Mouse (Mus musculus): Measurements from ENCODE around the gene Olfr981. TPM values are rescaled to one million over a fixed set of nuclear protein-coding genes. Genes with fewer than 3 reads are reported as not detected.
"Not testable (repeated sequence)": the region's sequence is repeated elsewhere in the genome, so short reads cannot be mapped to it uniquely, and the experiment has no call there.

Olfr981 gene
- polyA plus RNA-seq (2021): not detected

DNA sequence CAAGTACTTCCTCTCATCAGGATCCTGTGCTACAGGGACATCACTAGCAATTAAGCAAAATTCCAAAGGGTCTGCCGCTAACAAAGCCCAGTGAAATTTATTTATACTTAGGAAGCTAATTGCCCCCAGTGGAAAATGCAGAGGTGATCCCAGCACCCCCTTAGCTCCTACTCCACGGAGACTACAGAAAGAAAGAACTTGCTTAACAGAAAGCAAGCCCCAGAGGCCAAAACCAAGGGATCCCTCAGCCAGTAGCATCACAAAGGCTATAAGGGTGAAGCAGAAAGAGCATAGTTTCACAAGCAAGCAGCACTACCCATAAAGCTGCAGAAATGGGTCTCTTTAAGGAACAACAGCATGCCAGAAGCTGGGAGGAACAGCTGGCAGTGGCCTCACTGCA, at the start of gene Olfr981:
Gene Olfr981 (plus strand): TSS at position 301 of the 400 bp plus-strand sequence.
- ChIA-PET POLR2A (no interaction called here), CTCF (no interaction called here)
- ATAC-seq (no peak), DNase-seq (ENCODE audit: low read depth, low spot score) (no peak)
- no peaks in the 10 kb centered on the region for H3K27me3 ChIP-seq
- TF ChIP-seq CTCF (IDR thresholded peaks at IDR 0.05): no peak
- in situ Hi-C loops (cut with MboI; ENCODE audit: low pct_unique_long_range_greater_than_20kb): no loop called here

DNA sequence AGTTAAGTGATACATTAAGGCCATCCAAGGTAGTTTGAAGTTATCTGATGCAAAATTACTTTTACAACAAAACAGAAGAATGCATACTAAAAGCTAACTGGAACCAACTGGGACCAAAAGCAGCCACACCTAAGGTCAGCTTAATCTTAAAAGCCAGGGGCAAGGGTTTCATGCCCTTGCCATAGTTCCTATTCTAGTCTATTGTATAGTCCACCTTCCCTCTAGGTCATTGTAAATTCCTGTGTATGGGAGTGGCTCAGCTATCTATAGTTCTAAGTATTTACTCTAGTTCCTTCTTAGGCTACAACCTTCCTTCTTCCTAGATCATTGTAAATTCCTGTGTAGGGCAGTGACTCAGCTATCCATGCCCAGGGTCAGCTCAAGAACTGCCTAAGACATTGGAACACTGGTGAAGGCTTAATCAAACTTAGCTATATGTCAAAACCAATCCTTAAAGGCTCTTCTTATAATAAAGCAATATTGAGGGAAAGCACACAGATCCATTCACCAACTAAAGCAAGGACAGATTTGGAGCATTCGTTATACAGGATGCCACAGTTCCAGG, 44.6 kb upstream of the Olfr981 start:
- DNase-seq (ENCODE audit: low read depth, low spot score); H3K27me3 ChIP-seq; POLR2A ChIA-PET; in situ Hi-C loops (cut with MboI; ENCODE audit: low pct_unique_long_range_greater_than_20kb); ATAC-seq; CTCF ChIA-PET: not testable (repeated sequence)

DNA sequence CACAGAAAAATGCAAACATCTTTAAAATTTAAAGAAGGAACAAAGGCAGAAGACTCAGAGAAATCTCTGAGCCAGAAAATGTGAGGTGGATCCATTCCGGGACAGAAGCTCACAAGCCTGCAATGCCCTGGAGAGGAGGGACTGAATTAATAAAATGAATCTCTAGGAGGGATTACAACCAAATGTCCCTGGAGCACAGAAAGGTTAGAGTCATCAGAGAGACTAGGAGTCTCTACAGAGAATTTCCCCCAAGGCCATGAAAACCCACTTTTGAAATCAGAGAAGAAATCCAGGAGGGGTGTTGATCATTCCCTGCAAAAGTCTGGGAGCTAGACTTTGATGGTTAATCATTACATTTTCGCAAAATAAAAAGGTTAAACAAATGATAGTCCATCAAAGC, 29.5 kb upstream of the Olfr981 start, which contains the start of gene Olfr978:
Gene Olfr978 (plus strand): TSS at position 301 of the 400 bp plus-strand sequence.
- ATAC-seq (no peak), DNase-seq (ENCODE audit: low read depth, low spot score) (no peak)
- no peaks in the 10 kb centered on the region for H3K27me3 ChIP-seq
- ChIA-PET POLR2A (no interaction called here), CTCF (interaction anchor here (1.0 kb wide), 1 partner anchor 13 kb away, joined by 3 read pairs; no protein-coding TSS in a partner anchor)
- no peak for TF ChIP-seq CTCF (IDR thresholded peaks at IDR 0.05)
- in situ Hi-C loops (cut with MboI; ENCODE audit: low pct_unique_long_range_greater_than_20kb): no loop called here

DNA sequence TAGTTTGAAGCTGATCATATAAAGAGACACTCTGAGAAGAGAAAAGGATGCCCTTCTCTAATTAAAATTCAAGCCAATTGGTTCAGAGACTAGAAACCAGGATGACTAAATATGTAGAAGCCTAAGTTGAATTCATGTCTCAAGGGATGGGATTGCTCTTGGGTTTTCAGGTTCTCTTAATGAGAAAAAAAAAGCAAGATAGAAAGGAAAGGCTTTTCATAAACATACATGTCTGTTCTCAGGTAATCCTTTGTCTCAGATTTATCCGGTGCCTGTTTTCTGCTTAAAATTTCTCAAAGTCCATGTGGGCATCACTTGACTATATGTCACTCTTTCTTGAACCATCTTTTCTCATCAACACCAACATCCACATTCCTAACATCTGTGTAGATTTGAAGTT, 17.9 kb upstream of the Olfr981 start, which contains the start of gene Olfr979:
Gene Olfr979 (minus strand): TSS at position 101 of the 400 bp plus-strand sequence.
- in situ Hi-C loops (cut with MboI; ENCODE audit: low pct_unique_long_range_greater_than_20kb): no loop called here
- no peak for TF ChIP-seq CTCF (IDR thresholded peaks at IDR 0.05)
- peaks cover 11% of the 10 kb centered on the region for H3K27me3 ChIP-seq
- DNase-seq (ENCODE audit: low read depth, low spot score) (no peak), ATAC-seq (no peak)
- ChIA-PET CTCF (no interaction called here), POLR2A (no interaction called here)

DNA sequence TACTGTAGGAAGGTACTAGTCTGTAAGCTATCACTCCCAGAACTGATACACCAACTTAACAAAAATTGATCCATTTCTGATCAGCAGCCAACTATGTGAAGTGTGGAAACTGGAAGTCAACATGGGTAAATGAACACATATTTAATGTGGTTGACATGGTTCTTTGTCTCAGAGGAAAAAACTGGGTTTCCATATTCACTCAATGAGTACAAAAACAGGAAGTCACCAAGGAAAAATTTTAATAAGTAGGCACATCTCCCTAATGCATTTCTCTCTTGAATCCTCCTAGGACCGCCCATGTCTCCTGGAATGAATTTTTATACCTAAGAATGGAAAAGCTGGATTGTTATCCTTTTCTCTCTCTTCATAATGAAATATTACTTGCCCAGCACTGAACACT, 11.8 kb upstream of the Olfr981 start, which contains the start of gene Olfr980:
Gene Olfr980 (minus strand): TSS at position 101 of the 400 bp plus-strand sequence.
- ATAC-seq: no peak
- H3K27me3 ChIP-seq: peaks cover 10% of the 10 kb centered on the region
- DNase-seq (ENCODE audit: low read depth, low spot score): no peak
- ChIA-PET POLR2A (no interaction called here), CTCF (no interaction called here)
- TF ChIP-seq CTCF (IDR thresholded peaks at IDR 0.05): no peak
- in situ Hi-C loops (cut with MboI; ENCODE audit: low pct_unique_long_range_greater_than_20kb): no loop called here

DNA sequence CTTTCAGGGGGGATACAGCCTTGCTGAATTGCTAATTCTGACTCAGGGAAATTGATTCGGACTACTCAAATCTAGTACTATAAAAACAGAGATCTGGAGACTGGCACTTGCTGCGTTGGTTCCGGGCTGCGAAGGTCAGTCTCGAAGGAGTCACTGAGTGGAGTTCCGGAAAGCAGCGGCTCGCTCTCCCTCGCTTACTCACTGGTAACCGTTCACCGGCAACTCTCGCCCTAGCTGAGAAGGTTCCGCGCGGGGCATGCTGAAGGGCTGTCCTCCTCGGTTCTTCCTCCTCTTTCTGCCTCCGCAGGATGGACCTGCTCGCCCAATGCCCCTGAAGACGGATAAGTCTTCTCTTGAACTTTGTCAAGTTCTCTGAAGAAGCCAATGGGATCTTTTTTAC, 28.9 kb downstream of the Olfr981 start:
- CTCF ChIA-PET: no interaction called here
- TF ChIP-seq CTCF (IDR thresholded peaks at IDR 0.05): no peak
- in situ Hi-C loops (cut with MboI; ENCODE audit: low pct_unique_long_range_greater_than_20kb): no loop called here
- ATAC-seq (no peak), DNase-seq (ENCODE audit: low read depth, low spot score) (no peak)
- POLR2A ChIA-PET: no interaction called here
- no peaks in the 10 kb centered on the region for H3K27me3 ChIP-seq

DNA sequence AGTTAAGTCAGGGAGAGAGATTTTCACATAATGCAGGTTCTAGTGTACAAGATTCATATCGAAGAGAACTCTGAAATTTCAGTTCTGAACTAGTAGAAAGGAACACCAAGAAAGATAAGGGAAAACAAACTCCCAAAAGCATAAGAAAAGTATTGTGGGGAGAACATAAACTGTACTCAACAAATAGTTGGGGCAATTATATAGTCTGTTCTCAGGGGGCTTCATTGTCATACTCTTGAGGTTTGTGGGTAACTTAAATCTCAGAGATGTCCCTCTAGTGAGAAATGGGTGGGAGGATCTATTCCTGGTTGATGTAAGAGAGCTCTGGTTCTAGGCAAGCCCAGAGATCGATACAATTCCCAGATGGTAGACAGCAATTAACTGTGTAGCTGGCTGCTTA, 52.3 kb downstream of the Olfr981 start, which contains the start of gene Olfr982:
Gene Olfr982 (plus strand): TSS at position 301 of the 400 bp plus-strand sequence.
- no peaks in the 10 kb centered on the region for H3K27me3 ChIP-seq
- in situ Hi-C loops (cut with MboI; ENCODE audit: low pct_unique_long_range_greater_than_20kb): no loop called here
- ChIA-PET POLR2A (no interaction called here), CTCF (no interaction called here)
- DNase-seq (ENCODE audit: low read depth, low spot score) (no peak), ATAC-seq (no peak)
- no peak for TF ChIP-seq CTCF (IDR thresholded peaks at IDR 0.05)

Other genes with a start within 250 kb of the Olfr981 start
- gene Olfr968, start 238.2 kb upstream of the Olfr981 start, polyA plus RNA-seq (2021): not detected
- gene Olfr969, start 230.5 kb upstream of the Olfr981 start, polyA plus RNA-seq (2021): not detected
- not detected for gene Olfr970, start 212.6 kb upstream of the Olfr981 start, polyA plus RNA-seq (2021)
- not detected for gene Olfr971, start 184.6 kb upstream of the Olfr981 start, polyA plus RNA-seq (2021)
- not detected for gene Olfr972, start 155.0 kb upstream of the Olfr981 start, polyA plus RNA-seq (2021)
- not detected for gene Olfr229, start 114.1 kb upstream of the Olfr981 start, polyA plus RNA-seq (2021)
- not detected for gene Olfr974, start 84.0 kb upstream of the Olfr981 start, polyA plus RNA-seq (2021)
- not detected for gene Olfr975, start 69.4 kb upstream of the Olfr981 start, polyA plus RNA-seq (2021)
- not detected for gene Olfr976, start 60.3 kb upstream of the Olfr981 start, polyA plus RNA-seq (2021)
- not detected for gene Olfr978, start 29.4 kb upstream of the Olfr981 start, polyA plus RNA-seq (2021)
- 0.05 TPM for gene Olfr979, start 18.0 kb upstream of the Olfr981 start, polyA plus RNA-seq (2021)
- not detected for gene Olfr980, start 11.9 kb upstream of the Olfr981 start, polyA plus RNA-seq (2021)
- not detected for gene Olfr982, start 52.4 kb downstream of the Olfr981 start, polyA plus RNA-seq (2021)
- not detected for gene Olfr983, start 72.1 kb downstream of the Olfr981 start, polyA plus RNA-seq (2021)
- not detected for gene Olfr984, start 92.7 kb downstream of the Olfr981 start, polyA plus RNA-seq (2021)
- not detected for gene Olfr985, start 108.7 kb downstream of the Olfr981 start, polyA plus RNA-seq (2021)
- not detected for gene Tmem225, start 126.7 kb downstream of the Olfr981 start, polyA plus RNA-seq (2021)
- not detected for gene Olfr986, start 159.5 kb downstream of the Olfr981 start, polyA plus RNA-seq (2021)
- 4.9 TPM for gene Zfp202, start 170.9 kb downstream of the Olfr981 start, polyA plus RNA-seq (2021)
- gene Scn3b, start 247.8 kb downstream of the Olfr981 start, polyA plus RNA-seq (2021): 0.01 TPM

Measured in Patski (cell line).